Mouse (Mus musculus) G1E (cell line): ENCODE results near the gene Rac2.

Experiments used
- CTCF ChIP-seq: IDR thresholded peaks from 2 replicates; pipeline ENCODE4 v1.5.1; 2012; ENCODE audit warnings: low read depth, low read length, inconsistent platforms, mixed read lengths
- GATA1 ChIP-seq: IDR thresholded peaks from 2 replicates; pipeline ENCODE4 v1.6.1; 2012; ENCODE audit warnings: borderline replicate concordance, low read length, inconsistent platforms, mixed read lengths
- TAL1 ChIP-seq: conservative IDR thresholded peaks from 2 replicates; pipeline ENCODE4 v1.6.1; 2012; ENCODE audit warnings: low read depth, low read length, inconsistent platforms, mixed read lengths

DNA sequence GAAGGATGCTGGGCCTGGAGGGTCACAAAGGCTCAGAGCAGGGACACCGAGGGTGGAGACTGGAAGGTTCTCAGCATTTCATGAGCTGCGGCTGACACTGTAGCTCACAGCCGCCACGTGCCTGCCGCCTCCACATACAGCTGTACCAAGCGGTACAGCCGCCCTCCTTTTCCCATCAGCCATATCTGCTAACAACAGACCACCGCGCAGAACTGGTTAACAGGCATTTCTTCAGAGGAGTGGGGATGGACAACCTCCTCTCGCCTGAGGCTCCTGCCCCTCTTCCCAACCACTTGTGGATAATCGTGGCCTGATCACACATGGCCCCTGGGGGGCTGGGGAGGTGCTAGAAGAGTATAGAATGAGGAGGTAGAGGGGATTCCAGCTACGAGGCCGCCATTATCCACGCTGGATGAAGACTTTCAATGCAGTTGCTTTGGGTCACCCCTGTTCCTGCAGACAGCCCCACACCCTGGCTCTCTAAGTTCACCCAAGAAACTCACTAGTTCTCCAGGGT, 19.9 kb upstream of the Rac2 start:
- TF ChIP-seq TAL1 (no peak), CTCF (no peak), GATA1 (no peak)
